Mouse (Mus musculus) left cerebral cortex, postnatal 36 days (tissue): ENCODE measurements around the gene Il6st. TPM values are rescaled to one million over a fixed set of nuclear protein-coding genes. Genes with fewer than 3 reads are reported as not detected.
"Not testable (repeated sequence)": the region's sequence is repeated elsewhere in the genome, so short reads cannot be mapped to it uniquely, and the experiment has no call there.

ENCODE experiments used
- DNase-seq, 2 experiments: peaks; one replicate each; pipeline ENCODE4 v3.0.0; 2021 to 2022; ENCODE audit warnings: low spot score in 2 of 2, mixed read lengths in 1 of 2
- intact Hi-C: fragments of 180-260 bp; cut with DNase I; formaldehyde crosslinking; loops from one replicate; pipeline ENCODE4 v1.15.1; 2025
- total RNA-seq, 2 experiments: library from RNA; stranded (reverse); gene quantifications; 2 replicates each; pipeline ENCODE4 v1.2.3; 2021

Il6st gene
- 10 to 100 TPM; 76.3 to 79.5 TPM for total RNA-seq

- intact Hi-C loops: loop anchor here (10.0 kb wide), 1 partner anchor 139 kb away; no protein-coding TSS in a partner anchor
- DNase-seq: peak; percentile 92 to 95
Observed at GRCm38 (mm10) chr13:112463868-112464625, at the start of gene Il6st. TSS of gene Il6st (plus strand) at chr13:112464070.

DNA sequence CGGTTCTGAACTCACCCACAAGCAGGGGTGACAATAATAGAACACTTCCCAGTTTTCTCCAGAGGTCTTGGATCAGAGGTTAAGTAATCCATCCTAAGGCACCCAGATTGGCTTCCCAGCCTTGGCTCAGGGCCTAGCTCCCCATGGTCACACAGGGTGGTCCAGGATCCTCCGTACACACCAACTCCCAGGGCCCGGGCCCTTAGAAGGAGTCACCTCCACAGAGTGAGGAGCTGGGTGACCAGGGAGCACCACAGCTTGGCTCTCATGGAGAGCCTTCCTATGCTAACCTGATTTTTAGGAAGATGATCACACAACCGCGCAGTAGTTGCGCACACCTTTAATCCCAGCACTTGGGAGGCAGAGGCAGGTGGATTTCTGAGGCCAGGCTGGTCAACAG is 48.0 kb upstream of the Il6st start:
- intact Hi-C loops: no loop called here
- no peak for DNase-seq

- no peak for DNase-seq
- intact Hi-C loops: no loop called here
Observed at GRCm38 (mm10) chr13:112416410-112417162, 47.3 kb upstream of the Il6st start.

- DNase-seq: no peak
- intact Hi-C loops: no loop called here
Observed at GRCm38 (mm10) chr13:112417163-112417523, 46.7 kb upstream of the Il6st start.

DNA sequence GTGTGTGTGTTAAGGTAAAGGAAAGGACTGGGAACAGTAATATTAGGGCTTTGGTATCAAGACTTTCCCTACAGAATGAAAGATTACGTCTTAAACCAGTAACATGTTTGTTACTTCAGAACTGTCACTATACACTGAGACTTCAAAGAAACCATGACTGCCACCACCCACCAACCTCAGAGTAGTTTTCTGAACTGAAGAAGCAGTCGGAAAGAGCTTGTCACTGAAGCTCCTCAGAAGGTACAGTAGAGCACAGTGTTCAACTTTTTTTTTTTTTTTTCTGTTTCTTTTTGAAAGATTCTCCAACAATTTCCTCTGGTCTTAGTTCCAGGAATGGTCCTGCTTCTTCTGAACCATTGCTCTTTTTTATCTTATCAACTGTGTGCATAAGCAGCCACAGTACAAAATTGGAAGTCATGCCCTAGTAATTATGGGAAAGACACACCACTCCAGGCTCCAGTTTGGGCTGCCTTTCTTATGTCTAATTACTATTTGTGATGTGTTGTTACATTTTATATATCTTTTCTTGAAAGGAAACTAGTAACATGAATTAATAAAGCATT is 45.9 kb upstream of the Il6st start:
- intact Hi-C loops: no loop called here
- no peak for DNase-seq

- DNase-seq: no peak
- intact Hi-C loops: no loop called here
Observed at GRCm38 (mm10) chr13:112418595-112418994, 45.3 kb upstream of the Il6st start.

GRCm38 (mm10) chr13:112424212-112424611 is 39.7 kb upstream of the Il6st start:
- intact Hi-C loops: no loop called here
- DNase-seq: no peak

- intact Hi-C loops: no loop called here
Observed at GRCm38 (mm10) chr13:112424635-112425034, 39.2 kb upstream of the Il6st start.

DNA sequence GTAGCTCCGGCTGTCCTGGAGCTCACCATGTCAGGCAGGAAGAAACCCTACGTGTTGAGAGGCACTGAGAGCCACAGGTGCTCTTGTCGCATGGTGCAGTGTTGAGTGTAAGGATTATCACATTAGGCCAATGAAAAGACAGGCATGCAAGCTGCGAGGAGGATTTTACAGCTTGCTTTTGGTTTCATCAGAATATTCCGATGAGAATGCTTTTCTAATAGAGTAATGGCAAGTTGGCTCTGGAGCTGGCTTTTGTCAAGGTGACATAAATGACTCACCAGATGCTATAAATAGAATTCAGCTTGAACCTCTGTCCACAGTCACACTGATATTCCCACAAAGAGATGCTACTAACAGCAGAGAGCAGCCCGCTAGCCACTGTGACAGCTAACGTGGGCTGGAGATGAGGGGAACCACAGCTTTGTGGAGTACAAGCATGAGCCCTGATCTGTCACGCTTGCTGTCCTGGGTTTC is 38.7 kb upstream of the Il6st start:
- intact Hi-C loops: no loop called here
- no peak for DNase-seq

More at GRCm38 (mm10) chr13:112424635-112425034, 39.2 kb upstream of the Il6st start:
- DNase-seq: no peak

DNA sequence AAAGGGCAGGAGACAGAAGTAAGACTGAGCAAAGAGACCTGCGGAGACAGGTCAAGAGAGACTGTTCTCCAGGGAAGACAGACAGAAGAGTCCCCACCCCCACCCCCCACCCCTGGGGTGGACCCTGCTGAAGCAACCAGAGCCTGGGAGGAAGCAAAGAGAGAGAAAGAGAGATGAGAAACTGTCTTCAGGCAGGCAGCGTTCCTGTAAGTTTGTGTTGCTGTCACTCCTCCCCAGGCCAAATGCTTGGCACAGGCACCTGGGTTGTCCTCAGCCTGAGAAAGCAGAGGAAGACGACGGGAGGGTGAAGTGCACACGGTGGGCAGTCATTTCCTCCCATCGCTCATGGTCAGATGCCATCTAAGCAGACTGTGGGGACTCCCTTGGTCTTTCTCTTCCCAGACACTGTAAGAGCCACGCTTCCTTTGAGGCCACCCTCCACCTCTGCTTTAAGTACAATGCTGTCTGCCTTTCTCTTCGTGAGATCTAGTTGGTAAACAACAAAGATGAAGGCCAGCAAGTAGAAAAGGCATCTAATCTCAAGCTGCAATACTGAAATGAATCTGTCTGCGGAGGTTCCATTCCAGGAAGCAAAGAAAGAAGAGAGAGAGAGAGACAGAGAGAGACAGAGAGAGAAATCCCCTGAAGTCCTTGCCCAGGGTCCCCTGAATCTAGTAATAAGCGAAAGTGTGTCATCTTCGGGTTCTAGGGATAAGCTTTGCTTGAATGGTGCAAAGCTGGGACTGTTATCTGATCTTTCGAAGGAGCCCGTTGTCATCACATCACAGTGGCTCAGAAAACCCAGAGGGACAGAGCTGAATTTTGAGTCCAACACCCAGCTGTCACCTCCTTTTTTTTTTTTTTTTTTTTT is 37.4 kb upstream of the Il6st start:
- intact Hi-C loops: no loop called here
- DNase-seq: no peak

- intact Hi-C loops, DNase-seq: not testable (repeated sequence)
Observed at GRCm38 (mm10) chr13:112427136-112427470, 36.8 kb upstream of the Il6st start.

DNA sequence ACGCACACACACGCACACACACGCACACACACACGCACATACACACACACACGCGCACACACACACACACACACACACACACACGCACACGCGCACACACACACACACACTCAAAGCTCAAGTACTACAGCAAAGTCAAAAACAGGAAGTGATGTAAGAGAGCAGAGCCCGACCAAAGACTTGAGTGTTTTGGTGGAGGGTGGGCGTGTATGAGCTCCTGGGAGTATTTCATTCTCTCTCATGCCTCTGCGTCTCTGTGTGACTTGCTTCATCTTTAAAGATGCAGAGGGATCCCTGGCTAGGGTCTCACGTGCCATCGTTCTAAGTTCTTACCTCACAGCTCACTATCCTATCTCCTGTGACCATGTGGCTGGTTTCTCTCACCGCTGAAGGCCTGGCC is 36.3 kb upstream of the Il6st start:
- DNase-seq: no peak
- intact Hi-C loops: no loop called here

DNA sequence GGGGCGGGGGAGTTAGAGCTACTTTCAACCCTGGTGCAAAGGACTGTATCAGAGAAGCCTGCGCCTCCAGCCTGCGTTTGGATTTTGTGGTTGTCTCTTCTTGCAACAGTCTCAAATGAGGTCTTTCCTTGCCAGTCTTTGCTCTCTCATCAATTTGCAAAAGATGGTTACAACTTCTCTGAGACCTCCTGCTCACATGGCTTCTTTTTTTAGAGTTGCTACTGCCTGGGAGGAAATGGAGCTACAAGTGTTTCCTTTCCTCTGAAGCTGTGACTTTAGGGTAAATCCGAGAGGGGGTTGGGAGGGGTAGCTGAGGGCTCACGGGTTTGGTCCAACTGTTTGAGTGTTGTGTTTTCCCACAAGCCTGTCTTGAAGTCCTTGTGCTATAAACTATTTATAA is 30.6 kb upstream of the Il6st start:
- intact Hi-C loops: no loop called here
- no peak for DNase-seq

GRCm38 (mm10) chr13:112435241-112436075 is 28.4 kb upstream of the Il6st start:
- no peak for DNase-seq
- intact Hi-C loops: no loop called here

DNA sequence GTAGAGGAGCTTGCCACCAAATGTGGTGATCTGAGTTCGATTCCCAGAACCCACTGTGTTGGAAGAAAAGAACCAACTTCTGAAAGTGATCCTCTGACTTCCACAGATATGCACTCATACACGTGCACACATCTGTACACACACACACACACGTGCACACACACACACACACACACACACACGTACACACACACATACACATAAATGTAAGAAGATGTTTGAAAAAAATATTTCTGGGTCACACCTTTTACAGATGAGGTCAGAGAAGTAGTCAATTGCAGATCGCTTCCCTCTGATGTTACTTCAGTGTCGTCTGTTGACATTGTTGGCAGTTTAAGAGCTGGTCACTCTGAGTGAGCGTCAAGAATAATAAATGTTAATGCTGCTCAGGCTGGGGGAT is 27.6 kb upstream of the Il6st start:
- intact Hi-C loops: no loop called here
- no peak for DNase-seq

GRCm38 (mm10) chr13:112438001-112438868 is 25.6 kb upstream of the Il6st start:
- no peak for DNase-seq
- intact Hi-C loops: no loop called here

- DNase-seq: no peak
- intact Hi-C loops: no loop called here
Observed at GRCm38 (mm10) chr13:112439105-112439818, 24.6 kb upstream of the Il6st start.
